Mouse (Mus musculus) midbrain, embryonic 16.5 days (tissue): ENCODE measurements around the gene Gsap. TPM values are rescaled to one million over a fixed set of nuclear protein-coding genes. Genes with fewer than 3 reads are reported as not detected.
"Not testable (repeated sequence)": the region's sequence is repeated elsewhere in the genome, so short reads cannot be mapped to it uniquely, and the experiment has no call there.

Experiments used
- ATAC-seq: fragments of 200-750 bp; cut with Nextera tagmentation; 2 replicates; pipeline ENCODE4 v1.8.0; 2017; ENCODE audit warnings: moderate TSS enrichment
- H3K27ac ChIP-seq: fragments of 300-500 bp; sonication (generic); 2 replicates; pipeline ENCODE4 v1.5.1; 2014; ENCODE audit warnings: mild to moderate bottlenecking, low read length, mixed read lengths
- H3K27me3 ChIP-seq: fragments of 300-500 bp; sonication (generic); 2 replicates; pipeline ENCODE4 v1.6.1; 2014; ENCODE audit warnings: low read depth, low read length, mixed read lengths; ENCODE audit not compliant: control insufficient read depth, insufficient read depth
- H3K36me3 ChIP-seq: fragments of 300-500 bp; sonication (generic); 2 replicates; pipeline ENCODE4 v1.6.1; 2014; ENCODE audit warnings: mild to moderate bottlenecking, low read length, moderate library complexity, mixed read lengths; ENCODE audit not compliant: control insufficient read depth, insufficient read depth
- H3K4me1 ChIP-seq: fragments of 300-500 bp; sonication (generic); 2 replicates; pipeline ENCODE4 v1.6.1; 2014; ENCODE audit warnings: mild to moderate bottlenecking, low read length, mixed read lengths; ENCODE audit not compliant: control insufficient read depth, insufficient read depth
- H3K4me2 ChIP-seq: fragments of 300-500 bp; sonication (generic); 2 replicates; pipeline ENCODE4 v1.6.1; 2014; ENCODE audit warnings: mild to moderate bottlenecking, low read length, mixed read lengths
- H3K4me3 ChIP-seq: fragments of 300-500 bp; sonication (generic); 2 replicates; pipeline ENCODE4 v1.5.1; 2014; ENCODE audit warnings: low read depth, mild to moderate bottlenecking, low read length, moderate library complexity, mixed read lengths
- H3K9ac ChIP-seq: fragments of 300-500 bp; sonication (generic); 2 replicates; pipeline ENCODE4 v1.6.1; 2014; ENCODE audit warnings: low read depth, low read length, mixed read lengths
- H3K9me3 ChIP-seq: fragments of 300-500 bp; sonication (generic); replicated peaks from 2 replicates; pipeline ENCODE4 v1.6.1; 2014; ENCODE audit warnings: mild to moderate bottlenecking, low read length, mixed read lengths; ENCODE audit not compliant: control insufficient read depth, poor library complexity, severe bottlenecking
- WGBS: fragments of 180-500 bp; shearing (Covaris S2); extraction: QIAGEN DNeasy Blood & Tissue Kit; methylation state at CpG from one replicate; pipeline ENCODE4 v1.1.7; 2014; 5-methylcytosine and 5-hydroxymethylcytosine counted together
- polyA plus RNA-seq: library from polyadenylated mRNA; unstranded; fragments of >200 nt; fragmentation: Nextera tagmentation; extraction: Ambion mirVana; gene quantifications from 2 replicates; pipeline ENCODE4 v1.2.1, GENCODE M21; 2015

Gene Gsap
- polyA plus RNA-seq, result 10.6 and 12.4 TPM in 2 replicates

DNA sequence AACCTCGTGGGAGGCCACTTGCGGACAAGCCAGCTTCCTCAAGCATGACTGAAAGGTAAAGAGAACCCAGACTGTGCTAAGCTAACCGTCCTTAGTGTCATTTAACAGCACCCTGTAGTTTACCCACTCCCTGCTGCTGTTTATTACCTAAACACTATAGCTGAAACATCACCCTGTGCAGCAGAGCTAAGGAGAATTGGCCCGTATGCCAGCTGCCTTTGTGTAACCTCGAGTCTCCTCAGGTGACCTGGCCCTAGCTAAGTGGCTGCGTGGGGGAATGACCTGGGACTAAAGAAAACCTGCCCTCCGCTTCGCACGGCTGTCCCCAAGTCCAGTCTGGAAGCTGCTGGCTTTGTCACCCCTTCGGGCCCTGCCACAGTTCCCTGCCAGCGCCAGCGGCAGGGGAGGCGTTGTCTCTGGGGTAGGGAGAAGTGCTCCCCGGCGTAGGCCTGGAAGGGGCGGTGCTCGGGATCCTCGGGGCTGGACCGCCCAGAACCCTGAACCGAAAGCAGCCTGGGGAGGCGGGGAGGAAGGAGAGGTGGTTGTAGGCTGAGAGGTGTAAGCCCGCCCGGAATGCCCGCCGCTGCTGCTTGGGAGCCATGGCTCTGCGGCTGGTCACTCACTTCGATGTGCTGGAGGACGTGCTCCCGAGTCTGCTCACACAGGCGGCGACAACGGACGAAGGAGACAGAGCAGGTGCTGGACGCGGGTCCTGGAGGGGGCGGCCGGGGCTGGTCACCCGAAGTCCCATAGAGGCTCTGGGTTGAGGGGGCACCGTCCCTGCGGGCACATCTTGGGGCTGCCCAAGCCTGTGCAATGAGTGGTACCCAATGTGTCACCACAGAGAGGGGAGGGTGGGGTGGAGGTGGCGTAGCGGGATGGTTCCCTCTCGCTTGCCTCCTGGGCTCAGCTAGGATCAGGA is at the start of gene Gsap:
Gsap (plus strand) TSS at position 492 of the 922 bp plus-strand sequence.
- peak within 1 kb of the TSS; percentile 76 for H3K9ac ChIP-seq
- no peaks in the 10 kb centered on the region for H3K36me3 ChIP-seq
- H3K9me3 ChIP-seq, result no peaks in the 10 kb centered on the region
- no peak within 1 kb of the TSS for H3K27ac ChIP-seq
- peak; percentile 91 for ATAC-seq
- H3K4me2 ChIP-seq, result peak within 1 kb of the TSS; percentile 66
- H3K27me3 ChIP-seq, result no peaks in the 10 kb centered on the region
- no peaks in the 10 kb centered on the region; the same call in none of the 2 replicates for H3K4me1 ChIP-seq
- WGBS, result 4% methylated on average over 42 of the region's 43 CpGs
- peak within 1 kb of the TSS; percentile 45 for H3K4me3 ChIP-seq

DNA sequence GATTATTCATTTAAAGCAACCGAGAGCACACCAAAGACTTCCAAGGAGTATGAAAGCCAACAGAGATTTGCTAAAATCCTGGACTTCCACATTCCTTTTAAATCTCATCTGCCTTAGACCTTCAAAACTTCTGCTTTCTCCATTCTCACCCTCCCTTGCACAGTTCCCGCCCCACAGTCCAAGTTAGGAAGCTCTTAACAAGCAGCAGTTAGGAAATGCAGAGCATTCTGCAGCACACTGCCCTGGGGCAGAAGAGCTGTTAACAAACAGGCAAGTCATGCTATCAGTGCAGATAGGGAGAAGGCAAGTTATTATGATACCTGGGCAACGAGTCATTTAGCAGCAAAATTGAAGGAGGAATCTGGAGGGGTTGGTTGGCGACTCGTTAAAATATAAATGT is 49.5 kb upstream of the Gsap start:
- Histone ChIP-seq H3K4me3 (no peak overlapping the region), H3K36me3 (no peaks in the 10 kb centered on the region), H3K27me3 (no peaks in the 10 kb centered on the region), H3K4me1 (no peaks in the 10 kb centered on the region), H3K9me3 (no peaks in the 10 kb centered on the region), H3K9ac (no peak overlapping the region), H3K4me2 (no peak overlapping the region), H3K27ac (no peak overlapping the region)
- peak; percentile 62; the same call in 1 of the 2 replicates for ATAC-seq
- WGBS, result 80% methylated on average over 5 of the region's 5 CpGs

DNA sequence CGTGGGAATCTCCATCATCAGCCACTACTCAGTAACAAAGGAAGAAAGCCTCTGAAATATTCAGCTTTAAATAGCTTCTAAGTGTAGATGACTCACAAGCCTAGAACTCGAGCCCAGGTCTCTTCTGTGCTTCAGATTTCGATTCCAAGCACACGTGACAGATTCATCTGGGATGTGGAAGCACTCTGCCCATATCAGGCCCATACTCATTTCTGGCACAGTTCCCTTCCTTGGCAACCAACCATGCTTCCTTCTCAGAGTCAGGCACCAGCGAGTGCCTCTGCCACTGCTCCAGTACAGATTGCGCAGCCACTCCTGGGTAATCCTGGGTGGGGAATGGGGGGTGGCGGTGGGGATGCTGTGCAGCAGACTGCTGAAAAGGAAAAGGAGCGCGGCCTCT is 46.5 kb upstream of the Gsap start:
- Histone ChIP-seq H3K36me3 (no peaks in the 10 kb centered on the region), H3K27ac (no peak overlapping the region), H3K27me3 (no peaks in the 10 kb centered on the region), H3K4me3 (no peak overlapping the region; the same call in 1 of the 2 replicates), H3K9me3 (no peaks in the 10 kb centered on the region), H3K9ac (no peak overlapping the region), H3K4me2 (no peak overlapping the region), H3K4me1 (no peaks in the 10 kb centered on the region)
- 49% methylated on average over 9 of the region's 9 CpGs for WGBS
- ATAC-seq, result peak; percentile 84

DNA sequence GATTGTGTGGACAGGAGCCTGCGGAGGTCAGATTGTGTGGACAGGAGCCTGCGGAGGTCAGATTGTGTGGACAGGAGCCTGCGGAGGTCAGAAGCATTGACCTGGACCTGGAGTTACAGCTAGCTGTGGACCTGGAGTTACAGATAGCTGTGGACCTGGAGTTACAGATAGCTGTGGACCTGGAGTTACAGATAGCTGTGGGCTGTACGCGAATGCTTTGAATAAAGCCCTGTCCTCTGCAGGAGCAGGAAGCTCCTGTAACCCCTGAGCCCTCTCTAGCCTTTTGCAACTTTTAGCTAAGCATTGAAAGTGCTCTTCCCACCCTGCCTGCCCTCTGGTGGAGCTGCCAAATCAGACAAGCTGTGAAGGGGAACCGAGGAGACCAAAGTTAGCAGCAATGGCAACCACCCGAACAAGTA is 44.9 kb upstream of the Gsap start:
- ATAC-seq, H3K36me3 ChIP-seq, H3K27ac ChIP-seq, H3K4me2 ChIP-seq, H3K27me3 ChIP-seq, H3K4me3 ChIP-seq, H3K4me1 ChIP-seq, H3K9me3 ChIP-seq, H3K9ac ChIP-seq: not testable (repeated sequence)
- WGBS, result 76% methylated on average over 7 of the region's 7 CpGs

DNA sequence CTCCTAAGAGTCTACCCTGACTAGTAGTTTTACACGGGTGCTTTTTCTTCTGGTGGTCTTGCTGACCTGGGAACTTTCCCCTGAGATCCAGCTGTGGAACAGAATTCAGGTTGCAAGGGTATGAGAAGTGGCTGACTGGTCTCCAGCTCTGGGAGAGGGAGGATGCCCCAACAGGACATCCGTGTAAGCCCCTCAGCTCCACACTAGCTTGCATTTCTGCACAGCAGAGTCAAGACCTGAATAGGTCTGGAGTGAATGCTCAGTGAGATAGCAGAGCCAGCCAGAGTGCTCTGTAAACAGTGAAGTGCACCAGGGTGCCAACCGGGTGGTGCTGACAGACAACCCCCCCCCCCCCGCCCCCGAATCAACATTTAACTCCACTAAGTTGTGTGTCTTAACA is 44.4 kb upstream of the Gsap start:
- 56% methylated on average over 5 of the region's 5 CpGs for WGBS
- no peaks in the 10 kb centered on the region for H3K36me3 ChIP-seq

DNA sequence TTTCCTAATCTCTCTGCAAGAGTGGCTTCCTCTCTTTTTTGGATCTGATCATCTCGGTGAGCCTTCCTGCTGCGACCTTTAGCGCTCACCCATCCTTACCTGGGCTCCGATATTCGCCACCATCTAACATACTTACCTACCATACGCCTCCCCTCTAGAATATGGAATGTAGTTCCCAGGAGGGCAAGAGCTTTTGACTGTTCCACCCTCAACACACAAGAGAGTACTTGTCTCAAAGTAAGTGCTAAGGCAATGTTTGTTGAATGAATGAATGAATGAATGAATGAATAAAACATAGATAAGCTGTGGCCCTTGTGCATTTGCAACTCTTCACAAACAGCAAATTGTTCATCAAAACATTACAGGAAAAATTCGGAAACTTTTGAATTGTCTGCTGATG is 43.0 kb upstream of the Gsap start:
- H3K4me2 ChIP-seq, result no peak overlapping the region
- no peaks in the 10 kb centered on the region for H3K36me3 ChIP-seq
- no peaks in the 10 kb centered on the region for H3K4me1 ChIP-seq
- H3K9ac ChIP-seq, result no peak overlapping the region
- no peaks in the 10 kb centered on the region for H3K27me3 ChIP-seq
- no peaks in the 10 kb centered on the region for H3K9me3 ChIP-seq
- no peak for ATAC-seq
- H3K4me3 ChIP-seq, result no peak overlapping the region
- no peak overlapping the region for H3K27ac ChIP-seq
- WGBS, result 87% methylated on average over 7 of the region's 7 CpGs

More for the DNA sequence above, 44.4 kb upstream of the Gsap start:
- Histone ChIP-seq H3K4me2 (no peak overlapping the region), H3K27me3 (no peaks in the 10 kb centered on the region), H3K9ac (no peak overlapping the region), H3K4me3 (no peak overlapping the region), H3K9me3 (no peaks in the 10 kb centered on the region), H3K4me1 (no peaks in the 10 kb centered on the region), H3K27ac (no peak overlapping the region)
- no peak for ATAC-seq

DNA sequence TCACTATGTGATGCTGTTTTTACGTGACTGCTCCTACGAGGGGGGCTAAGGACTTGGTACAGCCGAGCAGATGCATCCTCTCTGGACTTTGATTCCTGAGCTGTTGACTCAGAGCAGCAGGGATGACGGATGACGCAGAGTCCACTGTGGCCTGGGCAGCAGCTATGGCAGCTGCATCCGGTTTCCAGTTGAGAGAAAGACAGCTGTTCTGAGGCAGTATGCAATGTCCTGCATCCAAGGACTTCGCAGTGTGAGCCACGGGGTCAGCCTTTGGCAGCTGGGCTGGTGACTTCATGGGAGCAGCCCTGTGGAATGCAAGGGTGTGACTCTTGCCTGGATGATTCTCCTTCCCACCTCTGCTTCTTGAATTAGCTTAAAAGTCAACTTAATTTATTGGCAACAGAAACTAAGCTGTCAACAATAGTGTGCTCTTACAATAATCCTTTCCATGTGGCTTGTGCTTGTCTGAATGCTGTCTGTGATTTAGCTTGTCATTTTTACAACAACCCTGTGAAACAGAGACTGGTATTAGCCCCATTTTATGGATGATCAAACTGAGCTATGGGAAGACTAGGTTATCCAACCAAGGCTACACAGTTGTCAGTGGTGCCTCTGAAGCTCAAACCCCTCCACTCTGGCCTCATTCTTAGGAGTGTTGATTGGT is 41.4 kb upstream of the Gsap start:
- Histone ChIP-seq H3K27ac (no peak overlapping the region), H3K9ac (no peak overlapping the region), H3K4me1 (no peaks in the 10 kb centered on the region), H3K9me3 (no peaks in the 10 kb centered on the region), H3K27me3 (no peaks in the 10 kb centered on the region), H3K36me3 (no peaks in the 10 kb centered on the region), H3K4me2 (no peak overlapping the region), H3K4me3 (no peak overlapping the region)
- no peak for ATAC-seq
- 70% methylated on average over 8 of the region's 8 CpGs for WGBS

DNA sequence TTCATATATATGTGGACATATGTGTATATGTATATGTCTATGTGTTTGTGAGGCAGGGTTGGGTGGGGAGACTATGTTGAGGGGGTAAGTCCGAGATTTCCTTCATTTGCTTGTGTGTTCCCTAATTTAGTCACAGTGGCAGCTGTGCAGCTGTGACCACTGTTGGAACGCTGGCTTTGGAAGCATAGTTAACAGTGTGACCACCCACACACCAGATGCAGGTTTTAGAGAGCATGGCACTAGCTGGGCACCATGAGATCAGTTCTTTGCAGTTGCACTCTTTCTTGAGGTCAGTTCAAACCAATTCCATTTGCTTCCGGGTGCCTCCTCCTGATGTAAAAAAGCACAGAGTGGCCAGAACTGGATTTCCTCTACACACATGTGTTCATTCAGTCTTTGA is 37.7 kb upstream of the Gsap start:
- WGBS, result 85% methylated on average over 3 of the region's 3 CpGs
- no peak for ATAC-seq
- Histone ChIP-seq H3K27ac (no peak overlapping the region), H3K4me1 (no peaks in the 10 kb centered on the region), H3K27me3 (no peaks in the 10 kb centered on the region), H3K36me3 (no peaks in the 10 kb centered on the region), H3K9ac (no peak overlapping the region), H3K4me3 (no peak overlapping the region), H3K9me3 (peaks cover 6% of the 10 kb centered on the region; the same call in 1 of the 2 replicates), H3K4me2 (no peak overlapping the region)

DNA sequence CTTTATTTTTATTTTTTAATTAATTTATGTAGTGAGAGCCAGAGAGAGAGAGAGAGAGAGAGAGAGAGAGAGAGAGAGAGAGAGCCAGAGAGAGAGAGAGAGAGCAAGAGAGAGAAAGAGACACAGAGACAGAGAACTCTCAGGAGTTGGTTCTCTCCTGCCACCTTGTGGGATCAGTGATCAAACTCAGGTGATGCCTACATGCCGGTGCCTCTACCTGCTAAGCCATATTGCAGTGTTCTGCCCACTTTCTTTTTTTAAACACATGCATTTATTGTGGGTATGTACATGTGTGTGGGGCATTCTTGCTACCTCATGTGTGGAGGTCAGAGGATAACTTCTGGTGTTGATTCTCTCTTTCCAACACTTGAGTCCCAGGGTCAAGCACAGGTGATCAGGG is 32.4 kb upstream of the Gsap start:
- no peak overlapping the region for H3K9ac ChIP-seq
- no peaks in the 10 kb centered on the region for H3K36me3 ChIP-seq
- H3K4me3 ChIP-seq, result no peak overlapping the region
- no peaks in the 10 kb centered on the region for H3K27me3 ChIP-seq
- H3K4me2 ChIP-seq, result no peak overlapping the region
- ATAC-seq, result no peak
- peaks cover 13% of the 10 kb centered on the region; the same call in 1 of the 2 replicates for H3K9me3 ChIP-seq
- no peaks in the 10 kb centered on the region for H3K4me1 ChIP-seq
- no peak overlapping the region for H3K27ac ChIP-seq
- 96% methylated on average over 1 of the region's 1 CpGs for WGBS
